Mouse (Mus musculus): Measurements from ENCODE around the gene Vmn2r59.
"Not testable (repeated sequence)": the region's sequence is repeated elsewhere in the genome, so short reads cannot be mapped to it uniquely, and the experiment has no call there.

The Vmn2r59 gene

GRCm38 (mm10) chr7:42058923-42059322 is at the start of gene Vmn2r59:
Gene Vmn2r59 (minus strand): TSS chr7:42059023.
- DNase-seq: no peak

- no peak for DNase-seq
These were observed 48.6 kb upstream of the Vmn2r59 start, which contains the start of gene Vmn2r60 for GRCm38 (mm10) chr7:42107470-42107869. Gene Vmn2r60 (plus strand): TSS chr7:42107770.

- DNase-seq: not testable (repeated sequence)
These were observed 48.2 kb upstream of the Vmn2r59 start for GRCm38 (mm10) chr7:42107061-42107460.

All from cerebellum, postnatal 14 days (tissue).